Mouse (Mus musculus) G1E-ER4 (cell line): ENCODE measurements at regions not wholly inside any gene's neighbourhood (a gene's known extent, or its start where the extent isn't known, plus 50 kb on each side); places are given as distances from the start of the nearest gene placed in this dataset.

Experiments
- GATA1 ChIP-seq: IDR thresholded peaks from one replicate; pipeline ENCODE4 v1.8.0; 2012; ENCODE audit warnings: low read length, inconsistent platforms

GRCm38 (mm10) chr6:41225382-41225781, 76.7 kb upstream of the Try4 start:
- TF ChIP-seq GATA1: no peak

GRCm38 (mm10) chr6:41218415-41218814, 83.7 kb upstream of the Try4 start:
- no peak for TF ChIP-seq GATA1

GRCm38 (mm10) chr6:41215857-41216256, 86.2 kb upstream of the Try4 start:
- no peak for TF ChIP-seq GATA1

- no peak for TF ChIP-seq GATA1
These were observed 96.2 kb upstream of the Try4 start for GRCm38 (mm10) chr6:41205864-41206263.

GRCm38 (mm10) chr6:41202882-41203281, 99.2 kb upstream of the Try4 start:
- TF ChIP-seq GATA1: no peak

- TF ChIP-seq GATA1: no peak
These were observed 99.8 kb upstream of the Try4 start for GRCm38 (mm10) chr6:41202302-41202701.

- no peak for TF ChIP-seq GATA1
These were observed 107.6 kb upstream of the Try4 start for GRCm38 (mm10) chr6:41194464-41194863.

- no peak for TF ChIP-seq GATA1
These were observed 110.2 kb upstream of the Try4 start for GRCm38 (mm10) chr6:41191734-41192326.

- TF ChIP-seq GATA1: no peak
These were observed 113.2 kb upstream of the Try4 start for GRCm38 (mm10) chr6:41188910-41189309.

GRCm38 (mm10) chr6:41187966-41188365, 114.1 kb upstream of the Try4 start:
- no peak for TF ChIP-seq GATA1

- no peak for TF ChIP-seq GATA1
These were observed 123.2 kb upstream of the Try4 start for GRCm38 (mm10) chr6:41178896-41179295.

- no peak for TF ChIP-seq GATA1
These were observed 124.0 kb upstream of the Try4 start for GRCm38 (mm10) chr6:41178019-41178418.

- TF ChIP-seq GATA1: no peak
These were observed 124.9 kb upstream of the Try4 start for GRCm38 (mm10) chr6:41177152-41177551.

- TF ChIP-seq GATA1: no peak
These were observed 126.0 kb upstream of the Try4 start for GRCm38 (mm10) chr6:41176034-41176433.

- TF ChIP-seq GATA1: no peak
These were observed 128.2 kb upstream of the 2210010C04Rik start for GRCm38 (mm10) chr6:41163491-41163890.

GRCm38 (mm10) chr6:41161693-41162092, 126.4 kb upstream of the 2210010C04Rik start:
- no peak for TF ChIP-seq GATA1

GRCm38 (mm10) chr6:41152101-41152500, 116.8 kb upstream of the 2210010C04Rik start:
- TF ChIP-seq GATA1: no peak

- no peak for TF ChIP-seq GATA1
These were observed 116.2 kb upstream of the 2210010C04Rik start for GRCm38 (mm10) chr6:41151542-41151941.
